Mouse (Mus musculus) liver, adult 2 months (tissue): ENCODE results near the gene Senp5.

Experiments
- CTCF ChIP-seq: fragments of 200-500 bp; IDR thresholded peaks from 2 replicates; pipeline ENCODE4 v1.5.1; 2011; ENCODE audit warnings: low read depth, low read length, control low read depth
- POLR2A ChIP-seq: fragments of 200-500 bp; IDR thresholded peaks from 2 replicates; pipeline ENCODE4 v1.6.1; 2011; ENCODE audit warnings: low read length, control low read depth; ENCODE audit not compliant: insufficient read depth; ENCODE audit errors: extremely low read depth

DNA sequence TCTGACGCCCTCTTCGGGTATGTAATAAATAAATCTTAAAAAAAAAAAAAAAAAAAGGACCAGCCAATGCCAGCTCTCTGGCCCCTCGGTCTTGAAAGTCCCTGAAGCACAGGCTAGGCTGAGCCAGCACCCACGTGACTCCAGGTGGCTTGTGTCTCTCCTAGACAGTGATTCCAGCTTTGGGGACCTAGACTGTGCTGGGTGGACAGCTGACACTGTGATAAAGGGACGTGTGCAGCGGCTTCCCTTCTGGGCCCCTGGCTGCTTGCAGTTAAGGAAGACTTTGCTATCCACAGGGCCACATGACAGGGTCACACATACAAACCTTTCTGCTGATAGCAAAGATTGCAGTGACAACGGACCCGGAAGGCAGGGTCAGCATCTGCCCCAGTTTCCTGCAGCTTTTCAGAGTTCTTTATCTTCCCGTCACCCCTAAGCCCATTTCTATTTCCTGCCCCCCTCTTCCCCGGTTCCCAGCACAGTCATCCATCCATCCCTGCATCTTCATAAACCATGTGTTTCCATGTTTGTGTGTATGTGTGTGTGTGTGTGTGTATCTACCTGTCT is 92.7 kb downstream of the Senp5 start:
- TF ChIP-seq CTCF: no peak
- TF ChIP-seq POLR2A: no peak
